Mouse (Mus musculus) kidney, postnatal 14 days (tissue): ENCODE data around the gene Tppp.
A peak's percentile ranks its signal among the peaks of the same experiment; 100 is the strongest.
"Not testable (repeated sequence)": the region's sequence is repeated elsewhere in the genome, so short reads cannot be mapped to it uniquely, and the experiment has no call there.

Experiments
- DNase-seq: peaks from one replicate; pipeline ENCODE4 v3.0.0; 2022; ENCODE audit warnings: mixed read lengths

Tppp gene

DNA sequence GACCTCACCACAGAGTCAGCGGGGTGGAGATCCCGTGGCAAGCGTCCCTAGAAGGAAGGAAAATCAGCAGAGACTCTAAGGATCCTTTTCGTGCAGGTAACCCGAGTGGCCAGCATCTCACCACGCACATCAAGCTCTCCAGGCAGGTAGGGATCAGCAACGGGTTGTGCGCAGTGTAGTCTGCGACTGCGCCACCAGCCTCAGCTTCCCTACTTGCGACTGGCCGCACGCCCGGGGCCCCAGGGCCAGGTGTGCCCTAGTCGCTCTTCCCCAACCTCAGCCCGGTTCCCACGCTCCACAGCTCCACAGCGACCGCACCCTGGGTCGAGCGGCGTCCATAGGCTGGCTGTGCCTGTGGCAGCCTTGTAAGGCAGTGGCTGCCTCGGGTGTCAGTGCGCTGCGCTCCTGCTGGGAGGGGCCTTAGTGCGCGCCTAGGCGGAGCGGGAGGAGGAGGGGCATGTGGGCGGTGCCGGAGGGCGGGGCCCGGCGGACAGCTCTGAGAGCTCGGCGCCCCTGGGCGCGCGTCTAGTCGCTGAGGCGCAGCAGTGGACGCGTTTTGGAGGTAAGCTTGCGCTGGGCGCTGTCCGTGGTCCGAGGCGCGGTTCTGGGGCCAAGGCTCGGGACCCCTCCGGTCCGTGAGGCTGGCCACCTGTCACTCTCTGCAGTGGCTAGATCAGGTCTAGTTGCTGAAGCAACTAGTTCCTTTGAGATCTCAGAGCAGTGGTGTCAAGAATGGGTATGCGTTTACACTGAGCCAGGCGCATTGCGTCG, at the start of gene Tppp:
Gene Tppp (plus strand): TSS at position 460 of the 771 bp plus-strand sequence.
- peak; percentile 94 for DNase-seq

DNA sequence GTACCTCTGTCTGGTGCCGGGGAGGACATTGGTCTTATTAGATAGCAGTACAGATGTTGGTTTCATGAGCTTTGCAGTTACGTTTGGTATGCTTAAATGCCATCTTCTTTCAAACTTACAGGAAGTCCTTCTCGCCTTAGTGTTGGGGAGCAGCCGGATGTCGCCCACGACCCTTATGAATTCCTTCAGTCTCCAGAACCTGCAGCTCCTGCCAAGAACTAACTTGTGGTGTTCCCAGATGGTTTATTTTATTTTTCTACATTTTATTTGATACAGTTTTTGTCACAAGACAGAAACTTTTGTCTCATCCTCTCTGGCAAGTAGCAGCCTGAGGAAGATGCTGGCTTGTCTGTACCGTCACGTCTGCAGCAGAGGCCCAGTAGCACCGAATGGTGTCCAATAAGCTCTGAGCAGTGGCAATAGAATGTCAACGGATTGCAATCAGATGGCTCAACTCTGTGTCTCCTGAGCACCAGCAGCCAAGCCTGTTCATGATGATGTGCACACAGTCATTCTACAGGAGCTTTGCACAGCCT, 49.0 kb upstream of the Tppp start:
- peak; percentile 18 for DNase-seq

DNA sequence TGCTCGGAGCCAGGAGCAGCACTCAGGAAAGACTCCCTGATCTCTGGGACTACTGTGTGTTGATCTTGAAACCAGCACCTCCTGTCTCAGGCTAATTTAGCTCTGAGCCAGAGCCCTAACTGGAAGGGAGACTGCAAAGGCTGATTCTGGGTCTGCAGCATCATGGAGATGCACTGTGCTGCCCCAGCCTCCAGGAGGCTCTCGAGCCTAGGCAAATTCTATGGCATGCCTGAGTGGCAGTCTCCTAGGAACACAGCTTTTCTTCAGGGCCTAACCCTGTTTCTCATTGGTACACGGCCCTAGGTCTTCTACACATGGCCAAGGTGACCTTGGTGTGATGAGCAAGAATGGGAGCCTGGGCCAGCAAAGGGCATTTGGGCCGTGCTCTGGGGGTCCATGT, 48.0 kb upstream of the Tppp start:
- no peak for DNase-seq

DNA sequence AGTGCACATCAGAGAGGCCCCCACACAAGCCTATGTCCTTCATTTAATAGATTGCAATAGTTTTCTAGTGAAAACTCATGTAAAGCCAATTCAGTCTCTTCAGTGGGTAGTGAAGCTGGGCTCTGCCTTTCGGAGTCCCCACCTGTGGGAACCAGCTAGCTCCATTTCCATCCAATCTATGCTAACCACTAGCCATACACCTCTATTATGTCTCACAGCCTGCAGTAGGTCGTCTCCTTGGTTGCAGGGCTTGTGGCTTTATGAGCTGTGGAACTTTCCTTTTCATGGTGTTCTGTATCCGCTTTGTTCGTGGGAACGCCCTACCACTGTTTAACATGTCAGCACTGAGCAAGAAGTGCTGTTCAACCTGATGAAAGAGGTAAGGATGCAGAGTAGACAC, 45.7 kb upstream of the Tppp start, which contains the start of gene Zdhhc11:
Gene Zdhhc11 (plus strand): TSS at position 301 of the 400 bp plus-strand sequence.
- DNase-seq, result no peak

DNA sequence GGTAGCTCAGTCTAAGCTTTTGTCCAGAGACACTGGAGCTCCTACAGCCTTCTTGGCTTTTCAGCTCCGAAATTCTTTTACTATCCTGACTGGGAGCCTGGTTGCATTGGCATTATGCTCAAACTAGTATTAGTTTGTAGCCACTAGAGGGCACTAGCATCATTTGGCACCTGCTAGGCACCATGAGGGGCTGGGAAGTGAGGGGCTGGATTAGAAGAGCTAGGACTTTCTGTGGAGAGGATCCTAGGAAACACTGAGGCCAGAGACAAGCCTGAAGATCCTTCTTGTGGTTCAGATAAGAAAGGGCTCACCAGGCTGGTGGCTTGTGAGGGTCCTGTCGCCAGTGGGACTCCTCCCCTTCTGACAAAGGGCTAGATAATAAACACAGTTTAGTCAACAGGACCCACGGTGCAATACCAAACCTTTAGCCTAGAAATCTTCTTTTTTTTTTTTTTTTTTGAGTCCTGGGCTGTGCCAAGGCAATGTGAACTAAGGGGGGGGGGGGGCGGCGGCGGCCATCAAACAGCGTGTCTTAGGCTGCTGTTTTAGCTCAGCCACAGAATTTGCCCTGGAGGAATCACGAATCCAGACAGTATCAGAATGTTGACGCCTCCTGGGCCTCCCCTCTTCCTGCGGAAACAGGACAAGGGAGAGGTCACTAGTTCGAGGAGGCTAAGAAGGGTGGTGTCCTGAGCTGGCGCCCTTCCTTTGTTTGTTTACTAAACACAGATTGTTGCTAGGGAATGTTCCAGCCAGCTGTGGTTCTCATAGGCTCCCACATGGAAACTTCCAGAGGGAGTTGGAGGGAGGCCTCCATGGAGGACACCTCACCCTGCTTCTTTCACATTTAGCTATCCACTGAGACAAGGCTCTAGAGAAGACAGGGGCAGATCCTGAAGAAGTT, 38.4 kb upstream of the Tppp start:
- peak; percentile 88 for DNase-seq

DNA sequence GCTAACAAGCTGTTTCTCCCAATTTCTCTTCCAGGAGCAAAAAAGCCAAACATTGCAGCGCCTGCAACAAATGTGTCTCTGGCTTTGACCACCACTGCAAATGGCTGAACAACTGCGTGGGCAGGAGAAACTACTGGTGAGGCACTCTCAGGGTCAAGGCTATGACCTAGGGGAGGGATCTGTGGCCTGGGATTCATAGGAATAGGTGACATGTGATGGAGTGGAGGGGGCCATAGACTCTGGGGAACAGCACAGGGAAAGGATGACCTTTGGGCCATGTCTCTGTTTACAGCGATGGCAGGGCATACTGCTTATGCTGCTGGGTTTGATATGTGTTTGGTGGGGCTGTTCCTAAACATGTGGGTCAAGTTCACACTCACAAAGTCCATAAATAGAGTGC, 34.7 kb upstream of the Tppp start:
- no peak for DNase-seq

DNA sequence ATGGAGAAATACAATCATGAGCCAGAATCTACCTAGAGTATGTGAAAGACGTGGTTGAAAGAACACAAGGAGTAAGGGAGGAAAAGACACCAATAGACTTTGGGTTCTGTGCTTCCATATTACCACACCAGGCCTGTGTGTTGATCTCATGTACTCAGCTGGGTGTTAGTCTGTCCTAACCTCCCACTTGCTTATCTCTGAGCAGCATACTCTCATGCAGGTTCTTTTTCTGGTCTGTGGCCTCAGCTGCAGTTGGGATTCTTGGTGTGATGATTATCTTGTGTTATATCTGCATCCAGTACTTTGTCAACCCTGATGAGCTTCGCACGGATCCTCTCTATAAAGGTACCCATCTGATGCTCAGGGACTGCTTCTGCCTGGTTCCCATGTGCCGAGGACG, 32.3 kb upstream of the Tppp start:
- no peak for DNase-seq

DNA sequence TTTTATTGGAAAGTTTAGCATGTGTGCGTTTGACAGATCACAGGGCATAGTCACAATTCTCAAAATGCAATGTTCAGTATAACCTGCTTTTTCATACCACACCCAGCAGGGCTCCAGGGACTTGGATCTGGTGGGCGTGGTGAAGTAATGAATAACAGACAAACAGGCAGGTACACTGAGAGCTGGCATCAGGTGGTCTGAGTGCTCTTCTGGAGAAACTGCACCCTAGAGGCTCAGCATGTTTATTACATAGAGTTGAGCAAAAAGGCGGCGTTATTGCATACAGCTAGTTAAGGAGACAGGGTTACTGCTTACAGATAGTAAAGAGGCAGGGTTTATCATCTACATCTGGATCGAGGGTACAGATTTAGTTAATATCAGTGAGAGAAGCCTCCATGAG, 18.9 kb upstream of the Tppp start:
- no peak for DNase-seq

DNA sequence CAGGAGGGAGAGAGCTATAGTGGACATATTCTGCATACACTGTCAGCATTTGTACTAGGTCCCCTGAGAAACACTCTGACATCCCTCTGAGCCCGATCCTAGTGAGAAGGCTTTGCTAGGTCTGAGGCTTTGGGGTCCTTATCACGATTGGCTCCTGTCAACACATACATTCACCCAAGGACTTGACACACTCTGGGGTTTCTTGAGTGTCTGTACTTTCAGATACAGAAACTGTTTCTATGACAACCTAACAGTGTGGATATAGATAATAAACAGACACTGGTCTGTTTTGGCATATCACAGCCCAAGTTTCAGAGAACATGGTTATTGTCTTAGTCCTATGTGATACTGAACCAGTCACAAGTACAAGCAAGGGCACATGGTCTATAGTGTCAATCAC, 18.4 kb upstream of the Tppp start:
- DNase-seq, result no peak

DNA sequence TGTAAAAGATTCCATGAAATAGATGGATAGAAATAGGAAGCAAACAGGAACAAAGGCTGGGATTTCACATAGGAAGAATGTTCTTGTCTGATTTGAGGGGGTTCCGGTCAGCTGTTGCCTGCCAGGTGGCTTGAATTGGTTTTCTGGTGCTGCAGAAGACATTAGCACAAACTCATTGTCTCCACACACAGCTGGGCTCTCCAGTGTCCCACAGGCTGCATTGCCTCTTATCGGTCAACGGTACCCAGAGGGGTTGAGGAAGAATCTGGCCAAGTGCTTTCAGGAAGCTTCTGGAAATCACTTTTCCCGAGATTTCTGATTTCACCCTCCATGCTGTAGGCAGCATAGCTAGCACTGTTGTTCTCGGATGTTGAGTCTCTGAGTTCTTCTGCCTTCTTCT, 17.9 kb upstream of the Tppp start:
- no peak for DNase-seq

DNA sequence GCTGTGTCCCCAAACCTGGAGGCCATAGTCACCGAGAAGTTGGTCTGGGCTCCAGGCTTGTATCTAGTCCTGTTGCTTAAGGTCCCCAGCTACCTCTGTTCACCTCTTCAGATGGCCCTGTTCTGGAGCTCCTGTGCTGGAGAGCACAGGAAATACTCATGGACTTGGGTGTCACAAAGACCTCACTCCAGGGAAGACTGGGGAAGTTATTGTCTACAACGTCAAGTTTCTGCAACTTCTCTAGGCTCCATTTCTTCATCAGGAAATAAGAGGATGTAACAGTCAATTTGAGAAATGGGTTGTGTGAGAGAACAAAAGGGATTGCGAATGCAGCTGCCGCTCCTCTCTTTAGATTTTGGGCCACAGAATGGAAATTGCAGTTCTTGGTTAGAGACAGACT, 12.8 kb upstream of the Tppp start:
- DNase-seq, result no peak

DNA sequence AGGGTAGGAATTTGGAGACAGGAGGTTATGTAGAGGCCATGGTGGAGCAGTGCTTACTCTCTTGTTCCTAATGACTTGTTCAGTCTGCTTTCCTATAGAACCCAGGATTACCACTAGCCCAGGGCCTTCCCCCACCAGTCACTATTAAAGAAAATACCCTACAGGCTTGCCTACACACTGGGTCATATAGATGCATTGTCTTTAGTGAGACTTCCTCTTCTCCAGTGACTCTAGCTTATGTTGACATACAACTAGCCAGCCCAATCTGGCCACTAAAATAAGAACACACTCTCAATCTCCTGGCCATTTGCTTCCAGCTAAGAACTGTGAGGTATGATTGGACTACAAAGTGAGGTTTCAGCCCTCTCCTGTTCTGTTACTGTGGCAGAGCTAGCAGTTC, 8.7 kb upstream of the Tppp start:
- no peak for DNase-seq

DNA sequence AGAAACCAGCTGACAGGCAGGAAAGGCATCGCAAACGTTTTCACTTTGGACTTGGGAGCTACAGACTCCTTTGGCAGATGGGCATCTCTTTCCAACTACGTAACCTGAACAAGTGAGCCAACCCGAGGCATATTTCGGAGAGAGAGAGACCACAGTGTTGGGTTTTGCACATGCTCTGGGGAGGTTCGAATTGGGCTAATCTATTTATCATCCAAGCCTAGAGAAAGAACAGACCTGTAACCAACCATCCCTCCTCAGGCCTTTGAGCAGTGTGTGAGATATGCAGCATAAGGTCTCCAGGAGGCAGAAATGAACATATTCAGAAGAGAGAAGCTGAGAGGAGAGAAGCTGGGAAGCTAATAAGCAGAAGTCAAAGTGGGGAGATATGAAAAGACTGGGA, 8.2 kb upstream of the Tppp start:
- DNase-seq, result no peak

DNA sequence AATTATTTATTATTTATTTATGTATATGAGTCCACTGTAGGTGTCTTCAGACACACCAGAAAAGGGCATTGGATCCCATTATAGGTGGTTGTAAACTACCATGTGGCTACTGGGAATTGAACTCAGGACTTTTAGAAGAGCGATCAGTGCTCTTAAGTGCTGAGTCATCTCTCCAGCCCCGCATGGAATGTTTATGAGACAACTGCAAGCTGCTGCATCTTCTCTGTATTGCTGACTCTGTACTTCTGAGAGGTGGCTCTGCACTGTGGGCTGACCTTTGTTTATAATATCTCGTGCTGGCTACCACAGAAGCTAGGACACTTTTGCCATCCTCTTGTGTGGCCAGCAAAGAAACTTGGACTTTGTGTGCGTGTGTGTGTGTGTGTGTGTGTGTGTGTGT, 7.7 kb upstream of the Tppp start:
- no peak for DNase-seq

DNA sequence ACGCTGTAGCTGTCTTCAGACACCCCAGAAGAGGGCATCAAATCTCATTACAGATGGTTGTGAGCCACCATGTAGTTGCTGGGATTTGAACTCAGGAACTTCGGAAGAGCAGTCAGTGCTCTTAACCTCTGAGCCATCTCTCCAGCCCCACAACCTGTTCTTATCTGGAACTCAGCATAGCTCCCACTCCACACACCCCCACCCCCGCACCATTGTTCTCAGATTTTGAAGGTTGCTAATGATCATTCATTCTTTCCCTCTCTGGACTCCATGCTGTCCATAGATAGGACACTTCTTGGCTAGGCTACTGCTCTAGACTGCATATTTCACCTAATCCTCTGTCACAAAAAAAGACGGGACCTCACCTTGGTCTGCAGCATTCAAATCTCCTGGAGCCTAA, 2.3 kb upstream of the Tppp start:
- not testable (repeated sequence) for DNase-seq

DNA sequence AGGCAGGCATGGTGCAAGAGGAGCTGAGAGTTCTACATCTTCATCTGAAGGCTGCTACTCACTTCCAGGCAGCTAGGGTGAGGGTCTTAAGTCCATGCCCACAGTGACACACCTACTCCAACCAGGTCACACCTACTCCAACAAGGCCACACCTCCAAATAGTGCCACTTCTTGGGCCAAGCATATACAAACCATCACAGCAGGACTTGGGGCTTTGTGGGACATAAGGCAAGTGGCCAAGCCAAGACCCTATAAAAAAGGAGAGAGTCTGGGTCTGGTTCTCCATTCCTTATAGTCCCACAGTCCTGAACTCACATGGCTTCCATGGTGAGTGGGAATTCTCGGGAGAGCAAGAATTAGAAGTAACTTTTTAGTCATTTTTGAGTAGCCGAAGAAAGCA, 991 bp upstream of the Tppp start:
- DNase-seq, result not testable (repeated sequence)

DNA sequence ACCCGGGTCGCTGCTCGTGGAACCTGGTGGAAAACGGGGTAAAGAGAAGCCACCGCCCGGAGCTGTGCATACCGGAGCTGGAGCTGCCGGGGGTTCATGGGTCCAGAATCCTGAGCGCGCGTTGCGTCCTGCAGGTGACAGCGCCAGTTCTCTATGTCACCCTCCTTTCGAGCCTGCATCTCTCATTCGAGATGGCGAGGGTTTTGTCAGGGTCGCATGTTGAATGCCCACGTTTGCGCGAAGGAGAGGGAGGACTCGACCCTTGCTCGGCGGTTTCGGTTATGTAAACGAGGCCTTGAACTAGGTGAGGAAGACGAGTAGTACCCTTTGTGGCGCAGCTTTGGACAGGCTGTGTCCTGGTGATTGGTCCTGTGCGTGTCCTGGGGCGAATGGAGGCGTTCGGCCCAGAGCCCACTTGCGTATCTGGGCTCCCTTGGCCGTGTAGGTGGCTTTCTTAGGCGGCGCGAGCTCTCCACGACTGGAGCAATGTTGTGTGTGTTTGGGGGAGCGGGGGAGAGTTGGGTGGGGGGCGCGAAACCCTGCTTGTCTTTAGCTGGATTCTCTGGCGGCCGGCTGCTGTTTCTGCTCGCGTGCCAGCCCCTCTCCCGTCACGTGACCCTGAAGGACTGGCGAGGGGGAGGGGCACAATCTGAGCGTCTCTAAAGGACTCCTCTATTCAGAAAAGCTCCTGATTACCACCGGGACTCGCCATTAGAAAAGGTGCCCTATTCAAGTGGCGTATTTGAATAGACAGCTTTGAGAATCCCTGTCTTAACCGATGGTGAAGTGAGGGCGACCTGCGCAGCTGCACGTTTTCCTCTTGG, 796 bp downstream of the Tppp start:
- DNase-seq, result peak; percentile 65

DNA sequence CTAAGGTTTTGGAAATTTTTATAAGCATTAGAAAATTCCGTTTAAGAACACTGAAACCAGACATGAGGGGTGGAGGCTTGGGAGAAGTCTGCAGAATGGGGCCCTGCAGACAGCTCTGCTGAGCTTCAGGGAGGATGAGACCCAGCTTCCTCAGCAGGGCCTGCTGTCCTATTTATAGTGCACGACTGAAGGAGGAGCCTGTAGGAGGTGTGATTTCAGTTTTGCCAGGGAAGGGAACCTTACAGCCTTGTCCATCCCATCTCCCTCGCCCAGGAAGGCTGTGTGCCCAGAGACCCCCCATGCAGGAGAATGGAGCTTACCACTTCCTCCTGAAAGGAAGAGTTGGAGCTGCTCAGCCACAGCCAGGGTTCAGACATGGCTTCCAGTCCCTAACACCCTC, 1.5 kb downstream of the Tppp start:
- no peak for DNase-seq

DNA sequence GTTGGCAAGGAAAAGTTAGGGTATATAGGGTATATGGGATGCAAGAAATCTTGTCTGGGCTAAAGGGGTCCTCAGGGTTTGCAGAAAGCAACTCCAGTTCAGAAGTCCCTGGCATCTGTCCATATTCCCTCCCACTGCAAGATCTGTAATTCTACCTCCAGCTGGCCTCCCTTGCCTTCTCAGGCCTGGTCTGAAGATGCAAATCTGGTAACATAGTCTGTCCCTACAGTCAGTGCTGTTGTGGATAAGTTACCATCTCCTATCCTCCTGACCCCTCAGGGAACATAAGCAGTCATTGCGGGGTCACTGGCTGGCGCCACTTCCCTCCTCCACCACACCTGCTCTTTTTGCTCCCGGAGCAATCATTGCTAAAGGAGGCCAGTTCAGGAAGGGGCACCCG, 6.7 kb downstream of the Tppp start:
- DNase-seq, result no peak

DNA sequence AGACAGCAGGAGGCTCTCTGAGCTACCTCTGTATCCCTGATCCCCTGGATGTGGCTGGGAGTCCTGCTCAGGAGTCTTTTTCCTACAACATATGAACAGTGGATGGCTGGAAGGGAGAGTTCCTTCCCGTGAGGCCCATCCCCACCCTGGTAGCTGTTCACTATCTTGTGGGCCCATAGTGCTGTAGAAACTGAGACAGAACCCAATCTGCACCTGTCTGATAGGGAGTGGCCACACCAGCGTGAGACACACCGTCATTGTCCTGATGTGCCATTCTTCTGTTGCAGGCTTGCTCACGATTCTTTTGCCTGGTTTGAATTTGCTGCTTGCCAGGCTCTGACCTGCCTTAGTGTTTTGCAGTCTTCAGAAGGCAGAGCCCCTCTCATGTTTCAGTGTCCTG, 8.2 kb downstream of the Tppp start:
- DNase-seq, result no peak

DNA sequence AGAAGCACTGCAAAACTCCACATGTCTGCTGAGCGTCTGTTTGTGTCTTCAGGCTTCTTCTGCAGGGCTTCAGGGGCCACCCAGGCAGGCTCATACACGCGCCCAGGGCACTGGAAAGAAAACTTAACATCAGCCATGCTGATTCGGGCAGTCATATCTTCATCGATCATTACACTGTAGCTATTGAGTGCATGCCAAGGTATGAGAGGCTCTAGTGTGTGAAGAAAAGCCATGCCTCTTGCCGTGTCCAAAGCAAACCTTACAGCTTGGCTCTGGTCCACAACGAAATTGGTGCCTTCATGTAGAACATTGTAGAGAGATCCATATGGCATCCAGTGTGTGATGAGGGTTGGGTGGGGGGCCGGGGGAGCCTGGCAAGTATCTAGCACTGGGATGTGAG, 9.8 kb downstream of the Tppp start:
- DNase-seq, result not testable (repeated sequence)

DNA sequence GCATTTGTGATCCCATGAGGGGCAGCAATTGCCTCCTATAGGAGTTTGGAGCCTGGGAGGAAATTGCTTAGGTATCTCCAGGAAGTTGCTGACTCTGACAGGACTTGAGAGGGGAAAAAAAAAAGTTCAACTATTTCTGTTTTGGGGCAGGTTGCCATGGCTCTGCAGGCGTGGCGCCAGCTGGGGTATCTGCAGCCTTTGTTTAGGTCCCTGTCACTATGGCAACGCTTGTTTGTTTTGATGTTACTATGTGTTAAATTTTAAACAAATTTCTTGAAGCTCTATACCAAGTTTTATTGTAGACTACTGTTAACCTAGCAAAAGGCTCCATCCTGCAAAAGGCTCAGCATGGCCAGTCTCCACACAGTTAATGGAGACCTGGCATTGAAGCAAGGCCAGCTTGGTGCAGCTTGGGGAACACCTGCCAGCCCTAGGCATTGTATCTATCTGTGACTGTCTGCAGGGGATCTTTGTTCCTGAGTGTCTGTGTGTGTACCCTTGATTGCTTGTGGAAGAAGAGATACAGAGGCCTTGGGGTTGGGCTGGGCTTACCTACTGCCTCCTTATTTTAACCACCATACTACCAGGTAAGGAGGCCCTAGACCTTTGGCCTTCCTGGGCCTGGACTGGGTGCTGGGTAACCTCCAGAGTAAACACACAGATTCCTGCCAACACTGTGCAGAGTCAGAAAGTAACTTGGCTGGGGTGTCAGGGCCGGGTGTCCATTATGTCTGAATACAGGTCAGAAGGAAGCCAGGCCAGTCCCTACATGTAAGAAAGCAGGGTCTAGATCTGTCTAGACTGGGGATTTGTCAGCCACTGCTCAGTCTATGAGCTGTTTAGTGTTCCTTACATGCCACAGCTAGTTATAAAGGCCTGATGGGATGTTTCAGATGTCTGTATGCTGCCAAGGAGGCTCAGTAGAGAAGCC, 16.2 kb downstream of the Tppp start:
- peak; percentile 26 for DNase-seq
